Mouse (Mus musculus) lung, embryonic 16.5 days (tissue): ENCODE measurements around the gene Shmt1. TPM values are rescaled to one million over a fixed set of nuclear protein-coding genes. Genes with fewer than 3 reads are reported as not detected.

Source experiments
- ATAC-seq: fragments of 200-750 bp; cut with Nextera tagmentation; 2 replicates; pipeline ENCODE4 v1.8.0; 2017; ENCODE audit warnings: low read depth, mild to moderate bottlenecking, moderate library complexity
- H3K27ac ChIP-seq: fragments of 300-500 bp; sonication (generic); 2 replicates; pipeline ENCODE4 v1.5.1; 2014; ENCODE audit warnings: mild to moderate bottlenecking, control low read depth, low read length
- H3K27me3 ChIP-seq: fragments of 300-500 bp; sonication (generic); 2 replicates; pipeline ENCODE4 v1.6.1; 2014; ENCODE audit warnings: low read depth, low read length, mixed read lengths; ENCODE audit not compliant: control insufficient read depth, insufficient read depth
- H3K36me3 ChIP-seq: fragments of 300-500 bp; sonication (generic); 2 replicates; pipeline ENCODE4 v1.6.1; 2014; ENCODE audit warnings: low read length; ENCODE audit not compliant: control insufficient read depth, insufficient read depth
- H3K4me1 ChIP-seq: fragments of 300-500 bp; sonication (generic); replicated peaks from 2 replicates; pipeline ENCODE4 v1.6.1; 2014; ENCODE audit warnings: low read length, mixed read lengths; ENCODE audit not compliant: control insufficient read depth, insufficient read depth
- H3K4me2 ChIP-seq: fragments of 300-500 bp; sonication (generic); 2 replicates; pipeline ENCODE4 v1.6.1; 2014; ENCODE audit warnings: low read depth, low read length, control low read depth
- H3K4me3 ChIP-seq: fragments of 300-500 bp; sonication (generic); 2 replicates; pipeline ENCODE4 v1.5.1; 2014; ENCODE audit warnings: mild to moderate bottlenecking, low read length, control low read depth
- H3K9ac ChIP-seq: fragments of 300-500 bp; sonication (generic); 2 replicates; pipeline ENCODE4 v1.6.1; 2014; ENCODE audit warnings: low read length, control low read depth
- H3K9me3 ChIP-seq: fragments of 300-500 bp; sonication (generic); 2 replicates; pipeline ENCODE4 v1.6.1; 2016; ENCODE audit warnings: low read length; ENCODE audit not compliant: control insufficient read depth
- WGBS: fragments of 180-500 bp; shearing (Covaris S2); extraction: QIAGEN DNeasy Blood & Tissue Kit; methylation state at CpG from one replicate; pipeline ENCODE4 v1.1.7; 2014; 5-methylcytosine and 5-hydroxymethylcytosine counted together
- polyA plus RNA-seq: library from polyadenylated mRNA; unstranded; fragments of >200 nt; fragmentation: Nextera tagmentation; extraction: Ambion mirVana; gene quantifications from 2 replicates; pipeline ENCODE4 v1.2.1, GENCODE M21; 2015

Gene Shmt1
- polyA plus RNA-seq, 1 experiment from 2014 or later: 47.1 TPM

GRCm38 (mm10) chr11:60827241-60827945 lies 15.9 kb upstream of the Shmt1 start:
- Histone ChIP-seq H3K36me3 (no peaks in the 10 kb centered on the region), H3K27ac (no peak overlapping the region), H3K9ac (no peak overlapping the region), H3K27me3 (no peaks in the 10 kb centered on the region), H3K4me3 (no peak overlapping the region), H3K9me3 (no peaks in the 10 kb centered on the region), H3K4me1 (peaks cover 4% of the 10 kb centered on the region), H3K4me2 (no peak overlapping the region)
- no peak for ATAC-seq
- WGBS: 70% methylated on average over 4 of the region's 4 CpGs

GRCm38 (mm10) chr11:60826700-60827099 lies 15.2 kb upstream of the Shmt1 start:
- ATAC-seq: no peak
- Histone ChIP-seq H3K9ac (no peak overlapping the region), H3K27ac (no peak overlapping the region), H3K9me3 (no peaks in the 10 kb centered on the region), H3K4me2 (no peak overlapping the region), H3K27me3 (no peaks in the 10 kb centered on the region), H3K4me3 (no peak overlapping the region), H3K36me3 (no peaks in the 10 kb centered on the region), H3K4me1 (peaks cover 4% of the 10 kb centered on the region)
- WGBS: 57% methylated on average over 1 of the region's 1 CpGs

GRCm38 (mm10) chr11:60825191-60825590 lies 13.7 kb upstream of the Shmt1 start:
- Histone ChIP-seq H3K9me3 (no peaks in the 10 kb centered on the region), H3K27ac (peak overlapping the region; percentile 73), H3K9ac (no peak overlapping the region), H3K4me3 (no peak overlapping the region), H3K4me1 (no peaks in the 10 kb centered on the region), H3K4me2 (no peak overlapping the region), H3K27me3 (no peaks in the 10 kb centered on the region), H3K36me3 (no peaks in the 10 kb centered on the region)
- ATAC-seq: peak; percentile 96
- WGBS: 37% methylated on average over 3 of the region's 3 CpGs

GRCm38 (mm10) chr11:60823771-60824170 lies 12.3 kb upstream of the Shmt1 start:
- H3K27me3 ChIP-seq: no peaks in the 10 kb centered on the region
- no peak overlapping the region for H3K4me3 ChIP-seq
- no peak overlapping the region for H3K4me2 ChIP-seq
- H3K9me3 ChIP-seq: no peaks in the 10 kb centered on the region
- no peak overlapping the region for H3K27ac ChIP-seq
- no peaks in the 10 kb centered on the region for H3K36me3 ChIP-seq
- no peak for ATAC-seq
- WGBS: 70% methylated on average over 2 of the region's 2 CpGs
- H3K9ac ChIP-seq: no peak overlapping the region
- no peaks in the 10 kb centered on the region for H3K4me1 ChIP-seq

GRCm38 (mm10) chr11:60816398-60816797 lies 4.9 kb upstream of the Shmt1 start:
- Histone ChIP-seq H3K36me3 (no peaks in the 10 kb centered on the region), H3K27ac (no peak overlapping the region), H3K9ac (no peak overlapping the region), H3K4me3 (no peak overlapping the region), H3K9me3 (no peaks in the 10 kb centered on the region), H3K4me1 (no peaks in the 10 kb centered on the region; the same call in 1 of the 2 replicates), H3K27me3 (no peaks in the 10 kb centered on the region), H3K4me2 (no peak overlapping the region)
- WGBS: 68% methylated on average over 5 of the region's 5 CpGs
- ATAC-seq: no peak

- H3K27ac ChIP-seq: peak overlapping the region; percentile 36
- peak; percentile 100 for ATAC-seq
- peaks cover 28% of the 10 kb centered on the region for H3K4me1 ChIP-seq
- H3K27me3 ChIP-seq: no peaks in the 10 kb centered on the region
- H3K9ac ChIP-seq: peak overlapping the region; percentile 58
- H3K4me2 ChIP-seq: peak overlapping the region; percentile 85
- 0% methylated on average over 29 of the region's 29 CpGs for WGBS
- H3K9me3 ChIP-seq: no peaks in the 10 kb centered on the region
- H3K4me3 ChIP-seq: peak overlapping the region; percentile 54
- H3K36me3 ChIP-seq: no peaks in the 10 kb centered on the region
Measured at GRCm38 (mm10) chr11:60811054-60811460, 461 bp downstream of the Shmt1 start.

GRCm38 (mm10) chr11:60810046-60810965 lies 1.2 kb downstream of the Shmt1 start:
- H3K27me3 ChIP-seq: no peaks in the 10 kb centered on the region
- 0 out of 2 replicates have a peak, but pooled peaks have one; percentile 0 for ATAC-seq
- H3K9ac ChIP-seq: peak overlapping the region; percentile 43
- H3K36me3 ChIP-seq: no peaks in the 10 kb centered on the region
- no peaks in the 10 kb centered on the region for H3K9me3 ChIP-seq
- H3K4me2 ChIP-seq: peak overlapping the region; percentile 85
- H3K27ac ChIP-seq: peak overlapping the region; percentile 36
- 9% methylated on average over 14 of the region's 14 CpGs for WGBS
- H3K4me3 ChIP-seq: peak overlapping the region; percentile 54
- H3K4me1 ChIP-seq: peaks cover 28% of the 10 kb centered on the region

GRCm38 (mm10) chr11:60809546-60809945 lies 2.0 kb downstream of the Shmt1 start:
- peak overlapping the region; percentile 33; the same call in 1 of the 2 replicates for H3K27ac ChIP-seq
- WGBS: 25% methylated on average over 1 of the region's 1 CpGs

More at GRCm38 (mm10) chr11:60809546-60809945, 2.0 kb downstream of the Shmt1 start:
- ATAC-seq: no peak
- Histone ChIP-seq H3K4me1 (peaks cover 28% of the 10 kb centered on the region), H3K27me3 (no peaks in the 10 kb centered on the region), H3K4me2 (peak overlapping the region; percentile 85), H3K4me3 (peak overlapping the region; percentile 54), H3K9ac (peak overlapping the region; percentile 29; the same call in 1 of the 2 replicates), H3K9me3 (no peaks in the 10 kb centered on the region), H3K36me3 (no peaks in the 10 kb centered on the region)
